Mouse (Mus musculus) ES-CJ7 (cell line): ENCODE measurements around the gene Oaz3.

Source experiments
- DNase-seq: peaks from one replicate; pipeline ENCODE4 v3.0.0; 2011; ENCODE audit warnings: low read depth, low spot score

The Oaz3 gene

GRCm38 (mm10) chr3:94456529-94457000 is 12.8 kb upstream of the Oaz3 start:
- peak; percentile 94 for DNase-seq

GRCm38 (mm10) chr3:94449377-94449776 is 5.7 kb upstream of the Oaz3 start:
- DNase-seq, result no peak

GRCm38 (mm10) chr3:94442951-94443596 is 641 bp downstream of the Oaz3 start, which contains the start of gene Mrpl9:
TSS of gene Mrpl9 (plus strand) at chr3:94443318.
- peak; percentile 96 for DNase-seq

GRCm38 (mm10) chr3:94441182-94441581 is 2.5 kb downstream of the Oaz3 start:
- peak; percentile 61 for DNase-seq

- DNase-seq, result no peak
Observed at GRCm38 (mm10) chr3:94436420-94436819, 7.3 kb downstream of the Oaz3 start.

GRCm38 (mm10) chr3:94434305-94434704 is 9.4 kb downstream of the Oaz3 start:
- no peak for DNase-seq

GRCm38 (mm10) chr3:94430980-94431379 is 12.7 kb downstream of the Oaz3 start:
- no peak for DNase-seq

- DNase-seq, result peak; percentile 97
Observed at GRCm38 (mm10) chr3:94413031-94413679, 30.6 kb downstream of the Oaz3 start, which contains the start of gene Tdrkh. TSS of gene Tdrkh (plus strand) at chr3:94413273.

GRCm38 (mm10) chr3:94412530-94412929 is 31.2 kb downstream of the Oaz3 start:
- DNase-seq, result no peak

- DNase-seq, result no peak
Observed at GRCm38 (mm10) chr3:94405561-94405960, 38.2 kb downstream of the Oaz3 start.

GRCm38 (mm10) chr3:94404366-94405054 is 39.2 kb downstream of the Oaz3 start:
- no peak for DNase-seq

GRCm38 (mm10) chr3:94402451-94402850 is 41.3 kb downstream of the Oaz3 start:
- no peak for DNase-seq

GRCm38 (mm10) chr3:94399663-94400310 is 43.9 kb downstream of the Oaz3 start:
- DNase-seq, result no peak

GRCm38 (mm10) chr3:94398943-94399481 is 44.7 kb downstream of the Oaz3 start:
- peak; percentile 33 for DNase-seq

GRCm38 (mm10) chr3:94398217-94398616 is 45.5 kb downstream of the Oaz3 start, which contains the start of gene Lingo4:
TSS of gene Lingo4 (plus strand) at chr3:94398517.
- no peak for DNase-seq

GRCm38 (mm10) chr3:94396851-94397250 is 46.9 kb downstream of the Oaz3 start:
- DNase-seq, result no peak

GRCm38 (mm10) chr3:94396336-94396735 is 47.4 kb downstream of the Oaz3 start:
- DNase-seq, result no peak

- DNase-seq, result no peak
Observed at GRCm38 (mm10) chr3:94393049-94393448, 50.7 kb downstream of the Oaz3 start.

GRCm38 (mm10) chr3:94392128-94392527 is 51.6 kb downstream of the Oaz3 start:
- DNase-seq, result no peak

GRCm38 (mm10) chr3:94391001-94391400 is 52.7 kb downstream of the Oaz3 start:
- DNase-seq, result no peak

GRCm38 (mm10) chr3:94389420-94389819 is 54.3 kb downstream of the Oaz3 start:
- DNase-seq, result no peak

GRCm38 (mm10) chr3:94388047-94388446 is 55.7 kb downstream of the Oaz3 start:
- no peak for DNase-seq
